Mouse (Mus musculus) hindbrain, embryonic 13.5 days (tissue): Measurements from ENCODE around the gene Ankrd55. TPM values are rescaled to one million over a fixed set of nuclear protein-coding genes. Genes with fewer than 3 reads are reported as not detected.

Experiments
- ATAC-seq: fragments of 200-750 bp; cut with Nextera tagmentation; 2 replicates; pipeline ENCODE4 v1.8.0; 2017; ENCODE audit warnings: moderate TSS enrichment; ENCODE audit not compliant: low FRiP score
- H3K27ac ChIP-seq: fragments of 300-500 bp; sonication (generic); 2 replicates; pipeline ENCODE4 v1.5.1; 2015; ENCODE audit warnings: inconsistent platforms, mild to moderate bottlenecking, moderate library complexity
- H3K27me3 ChIP-seq: fragments of 300-500 bp; sonication (generic); 2 replicates; pipeline ENCODE4 v1.6.1; 2015; ENCODE audit warnings: mild to moderate bottlenecking, inconsistent platforms
- H3K36me3 ChIP-seq: fragments of 300-500 bp; sonication (generic); 2 replicates; pipeline ENCODE4 v1.6.1; 2015; ENCODE audit warnings: mild to moderate bottlenecking, inconsistent platforms
- H3K4me1 ChIP-seq: fragments of 300-500 bp; sonication (generic); replicated peaks from 2 replicates; pipeline ENCODE4 v1.6.1; 2015; ENCODE audit warnings: inconsistent platforms
- H3K4me2 ChIP-seq: fragments of 300-500 bp; sonication (generic); 2 replicates; pipeline ENCODE4 v1.6.1; 2015; ENCODE audit warnings: inconsistent platforms, mild to moderate bottlenecking, moderate library complexity
- H3K4me3 ChIP-seq: fragments of 300-500 bp; sonication (generic); 2 replicates; pipeline ENCODE4 v1.5.1; 2015; ENCODE audit warnings: mild to moderate bottlenecking, inconsistent platforms
- H3K9ac ChIP-seq: fragments of 300-500 bp; sonication (generic); 2 replicates; pipeline ENCODE4 v1.6.1; 2015; ENCODE audit warnings: mild to moderate bottlenecking, inconsistent platforms
- H3K9me3 ChIP-seq: fragments of 300-500 bp; sonication (generic); 2 replicates; pipeline ENCODE4 v1.6.1; 2016; ENCODE audit warnings: inconsistent platforms
- WGBS: fragments of 180-500 bp; shearing (Covaris S2); methylation state at CpG from one replicate; pipeline ENCODE4 v1.1.7; 2015; 5-methylcytosine and 5-hydroxymethylcytosine counted together
- polyA plus RNA-seq: library from polyadenylated mRNA; unstranded; fragments of >200 nt; fragmentation: Nextera tagmentation; extraction: Ambion mirVana; gene quantifications from 2 replicates; pipeline ENCODE4 v1.2.1, GENCODE M21; 2015

The Ankrd55 gene
- polyA plus RNA-seq, 1 experiment from 2014 or later: 4.8 TPM

- WGBS: 33% methylated on average over 8 of the region's 8 CpGs
Measured at GRCm38 (mm10) chr13:112330919-112331681, 42.8 kb downstream of the Ankrd55 start.

GRCm38 (mm10) chr13:112331682-112332061 is 43.4 kb downstream of the Ankrd55 start:
- Histone ChIP-seq H3K4me3 (0 out of 2 replicates have a peak overlapping the region, but pooled peaks have one; percentile 0), H3K9me3 (no peaks in the 10 kb centered on the region), H3K27me3 (no peaks in the 10 kb centered on the region), H3K36me3 (no peaks in the 10 kb centered on the region), H3K4me2 (peak overlapping the region; percentile 29), H3K9ac (peak overlapping the region; percentile 46; the same call in 1 of the 2 replicates), H3K4me1 (peaks cover 28% of the 10 kb centered on the region), H3K27ac (peak overlapping the region; percentile 83)
- 10% methylated on average over 1 of the region's 1 CpGs for WGBS
- peak; percentile 77 for ATAC-seq

More at GRCm38 (mm10) chr13:112330919-112331681, 42.8 kb downstream of the Ankrd55 start:
- Histone ChIP-seq H3K9me3 (no peaks in the 10 kb centered on the region), H3K4me3 (0 out of 2 replicates have a peak overlapping the region, but pooled peaks have one; percentile 0), H3K27me3 (no peaks in the 10 kb centered on the region), H3K27ac (peak overlapping the region; percentile 83), H3K4me1 (peaks cover 28% of the 10 kb centered on the region), H3K36me3 (no peaks in the 10 kb centered on the region), H3K4me2 (peak overlapping the region; percentile 29), H3K9ac (peak overlapping the region; percentile 46; the same call in 1 of the 2 replicates)
- peak; percentile 93 for ATAC-seq

GRCm38 (mm10) chr13:112335531-112335930 is 47.3 kb downstream of the Ankrd55 start:
- H3K9me3 ChIP-seq: no peaks in the 10 kb centered on the region
- no peak overlapping the region for H3K9ac ChIP-seq
- 83% methylated on average over 3 of the region's 3 CpGs for WGBS
- no peak for ATAC-seq
- H3K27ac ChIP-seq: no peak overlapping the region
- no peak overlapping the region for H3K4me2 ChIP-seq
- H3K27me3 ChIP-seq: no peaks in the 10 kb centered on the region
- peaks cover 21% of the 10 kb centered on the region for H3K4me1 ChIP-seq
- H3K36me3 ChIP-seq: no peaks in the 10 kb centered on the region
- no peak overlapping the region for H3K4me3 ChIP-seq

GRCm38 (mm10) chr13:112337146-112337545 is 48.9 kb downstream of the Ankrd55 start:
- Histone ChIP-seq H3K27ac (no peak overlapping the region), H3K27me3 (no peaks in the 10 kb centered on the region), H3K4me1 (peaks cover 5% of the 10 kb centered on the region), H3K9ac (no peak overlapping the region), H3K4me2 (no peak overlapping the region), H3K36me3 (no peaks in the 10 kb centered on the region), H3K9me3 (no peaks in the 10 kb centered on the region), H3K4me3 (no peak overlapping the region)
- ATAC-seq: no peak
- WGBS: 95% methylated on average over 9 of the region's 9 CpGs

GRCm38 (mm10) chr13:112340205-112340604 is 52.0 kb downstream of the Ankrd55 start:
- Histone ChIP-seq H3K4me1 (0 out of 2 replicates have a peak, but pooled peaks cover 3% of the 10 kb centered on the region), H3K9ac (no peak overlapping the region), H3K27ac (no peak overlapping the region), H3K9me3 (no peaks in the 10 kb centered on the region), H3K36me3 (no peaks in the 10 kb centered on the region), H3K4me3 (no peak overlapping the region), H3K4me2 (no peak overlapping the region), H3K27me3 (no peaks in the 10 kb centered on the region)
- WGBS: 84% methylated on average over 8 of the region's 8 CpGs
- ATAC-seq: no peak

- no peaks in the 10 kb centered on the region for H3K36me3 ChIP-seq
- H3K9me3 ChIP-seq: no peaks in the 10 kb centered on the region
- WGBS: 86% methylated on average over 6 of the region's 6 CpGs
- no peak for ATAC-seq
- no peaks in the 10 kb centered on the region for H3K27me3 ChIP-seq
- H3K4me2 ChIP-seq: no peak overlapping the region
- H3K9ac ChIP-seq: no peak overlapping the region
- H3K4me1 ChIP-seq: 0 out of 2 replicates have a peak, but pooled peaks cover 3% of the 10 kb centered on the region
- no peak overlapping the region for H3K4me3 ChIP-seq
- H3K27ac ChIP-seq: no peak overlapping the region
Measured at GRCm38 (mm10) chr13:112340761-112341160, 52.5 kb downstream of the Ankrd55 start.

- H3K4me1 ChIP-seq: 0 out of 2 replicates have a peak, but pooled peaks cover 3% of the 10 kb centered on the region
- no peak for ATAC-seq
- 68% methylated on average over 5 of the region's 5 CpGs for WGBS
Measured at GRCm38 (mm10) chr13:112342971-112343627, 54.8 kb downstream of the Ankrd55 start.

GRCm38 (mm10) chr13:112343628-112344009 is 55.4 kb downstream of the Ankrd55 start:
- no peaks in the 10 kb centered on the region for H3K27me3 ChIP-seq
- WGBS: 91% methylated on average over 5 of the region's 5 CpGs
- H3K9ac ChIP-seq: no peak overlapping the region
- no peak overlapping the region for H3K4me3 ChIP-seq
- H3K4me1 ChIP-seq: 0 out of 2 replicates have a peak, but pooled peaks cover 3% of the 10 kb centered on the region
- no peaks in the 10 kb centered on the region for H3K36me3 ChIP-seq
- H3K27ac ChIP-seq: no peak overlapping the region
- H3K9me3 ChIP-seq: no peaks in the 10 kb centered on the region
- no peak overlapping the region for H3K4me2 ChIP-seq
- ATAC-seq: no peak

More at GRCm38 (mm10) chr13:112342971-112343627, 54.8 kb downstream of the Ankrd55 start:
- H3K9ac ChIP-seq: no peak overlapping the region
- H3K4me3 ChIP-seq: no peak overlapping the region
- no peak overlapping the region for H3K4me2 ChIP-seq
- H3K27ac ChIP-seq: no peak overlapping the region
- no peaks in the 10 kb centered on the region for H3K27me3 ChIP-seq
- no peaks in the 10 kb centered on the region for H3K36me3 ChIP-seq
- H3K9me3 ChIP-seq: no peaks in the 10 kb centered on the region

GRCm38 (mm10) chr13:112344270-112344864 is 56.1 kb downstream of the Ankrd55 start:
- Histone ChIP-seq H3K36me3 (peaks cover 2% of the 10 kb centered on the region; the same call in 1 of the 2 replicates), H3K9me3 (no peaks in the 10 kb centered on the region), H3K4me2 (no peak overlapping the region), H3K27me3 (no peaks in the 10 kb centered on the region), H3K27ac (no peak overlapping the region), H3K4me1 (0 out of 2 replicates have a peak, but pooled peaks cover 3% of the 10 kb centered on the region), H3K4me3 (no peak overlapping the region), H3K9ac (no peak overlapping the region)
- ATAC-seq: no peak
- WGBS: 77% methylated on average over 8 of the region's 8 CpGs

- Histone ChIP-seq H3K27me3 (no peaks in the 10 kb centered on the region), H3K4me2 (no peak overlapping the region), H3K9ac (no peak overlapping the region), H3K27ac (no peak overlapping the region), H3K36me3 (peaks cover 11% of the 10 kb centered on the region), H3K4me1 (0 out of 2 replicates have a peak, but pooled peaks cover 3% of the 10 kb centered on the region), H3K9me3 (0 out of 2 replicates have a peak, but pooled peaks cover 2% of the 10 kb centered on the region), H3K4me3 (no peak overlapping the region)
- no peak for ATAC-seq
- 84% methylated on average over 2 of the region's 2 CpGs for WGBS
Measured at GRCm38 (mm10) chr13:112345542-112345941, 57.3 kb downstream of the Ankrd55 start.

- H3K27me3 ChIP-seq: no peaks in the 10 kb centered on the region
- no peak overlapping the region for H3K9ac ChIP-seq
- H3K4me3 ChIP-seq: no peak overlapping the region
- no peak for ATAC-seq
- H3K27ac ChIP-seq: no peak overlapping the region
- H3K4me2 ChIP-seq: no peak overlapping the region
- WGBS: 83% methylated on average over 11 of the region's 11 CpGs
- 0 out of 2 replicates have a peak, but pooled peaks cover 3% of the 10 kb centered on the region for H3K4me1 ChIP-seq
- H3K36me3 ChIP-seq: peaks cover 11% of the 10 kb centered on the region
- 0 out of 2 replicates have a peak, but pooled peaks cover 2% of the 10 kb centered on the region for H3K9me3 ChIP-seq
Measured at GRCm38 (mm10) chr13:112346031-112346430, 57.8 kb downstream of the Ankrd55 start.

- ATAC-seq: no peak
- 0 out of 2 replicates have a peak, but pooled peaks cover 2% of the 10 kb centered on the region for H3K9me3 ChIP-seq
- no peak overlapping the region for H3K9ac ChIP-seq
Measured at GRCm38 (mm10) chr13:112346659-112347142, 58.5 kb downstream of the Ankrd55 start.

More at GRCm38 (mm10) chr13:112346659-112347142, 58.5 kb downstream of the Ankrd55 start:
- 62% methylated on average over 7 of the region's 7 CpGs for WGBS
- no peak overlapping the region for H3K4me3 ChIP-seq
- 0 out of 2 replicates have a peak, but pooled peaks cover 3% of the 10 kb centered on the region for H3K4me1 ChIP-seq
- no peaks in the 10 kb centered on the region for H3K27me3 ChIP-seq
- H3K36me3 ChIP-seq: peaks cover 11% of the 10 kb centered on the region
- H3K4me2 ChIP-seq: no peak overlapping the region
- H3K27ac ChIP-seq: no peak overlapping the region
